Mouse (Mus musculus) cerebellum, adult 2 months (tissue): ENCODE results near the gene Prdx6b. TPM values are rescaled to one million over a fixed set of nuclear protein-coding genes. Genes with fewer than 3 reads are reported as not detected.
A peak's percentile ranks its signal among the peaks of the same experiment; 100 is the strongest.

ENCODE experiments used
- DNase-seq, 2 experiments: peaks; one replicate each; pipeline ENCODE4 v3.0.0; 2021
- H3K27ac ChIP-seq: fragments of 200-500 bp; 2 replicates; pipeline ENCODE4 v1.5.1; 2012; ENCODE audit warnings: low read length, control low read depth, inconsistent platforms; ENCODE audit not compliant: insufficient read depth
- H3K27me3 ChIP-seq: fragments of 200-500 bp; 2 replicates; pipeline ENCODE4 v1.6.1; 2012; ENCODE audit warnings: inconsistent platforms, mild to moderate bottlenecking, low read length, moderate library complexity; ENCODE audit not compliant: control insufficient read depth, insufficient read depth
- H3K4me1 ChIP-seq: fragments of 200-500 bp; 2 replicates; pipeline ENCODE4 v1.6.1; 2011; ENCODE audit warnings: low read length; ENCODE audit not compliant: control insufficient read depth, insufficient read depth
- H3K4me3 ChIP-seq: fragments of 200-500 bp; replicated peaks from 2 replicates; pipeline ENCODE3; 2011; ENCODE audit warnings: mild to moderate bottlenecking, low read depth, low read length, control low read depth; ENCODE audit not compliant: insufficient read depth
- CTCF ChIP-seq: fragments of 200-500 bp; IDR thresholded peaks from 2 replicates; pipeline ENCODE4 v1.5.1; 2011; ENCODE audit warnings: low read depth, mild to moderate bottlenecking, control low read depth, low read length, moderate library complexity, borderline replicate concordance; ENCODE audit not compliant: insufficient read depth
- POLR2A ChIP-seq: fragments of 200-500 bp; IDR thresholded peaks from 2 replicates; pipeline ENCODE4 v1.6.1; 2011; ENCODE audit warnings: low read length, control low read depth, borderline replicate concordance; ENCODE audit not compliant: insufficient read depth
- WGBS: fragments of 180-500 bp; shearing (Covaris S2); methylation state at CpG from one replicate; pipeline ENCODE4 v1.1.7; 2018; 5-methylcytosine and 5-hydroxymethylcytosine counted together
- polyA plus RNA-seq: library from polyadenylated mRNA; depleted of rRNA; stranded (reverse); fragments of >200 nt; gene quantifications from 2 replicates; pipeline ENCODE4 v1.2.3, GENCODE M21; 2012

The Prdx6b gene
- polyA plus RNA-seq, 1 experiment = not detected

- Histone ChIP-seq H3K27ac (no peak overlapping the region), H3K4me3 (no peak overlapping the region), H3K27me3 (no peaks in the 10 kb centered on the region), H3K4me1 (no peaks in the 10 kb centered on the region)
- TF ChIP-seq POLR2A (no peak), CTCF (no peak)
- DNase-seq = no peak
- 74% methylated on average over 4 of the region's 4 CpGs for WGBS
These were observed 18.5 kb upstream of the Prdx6b start for GRCm38 (mm10) chr2:80273763-80274162.

DNA sequence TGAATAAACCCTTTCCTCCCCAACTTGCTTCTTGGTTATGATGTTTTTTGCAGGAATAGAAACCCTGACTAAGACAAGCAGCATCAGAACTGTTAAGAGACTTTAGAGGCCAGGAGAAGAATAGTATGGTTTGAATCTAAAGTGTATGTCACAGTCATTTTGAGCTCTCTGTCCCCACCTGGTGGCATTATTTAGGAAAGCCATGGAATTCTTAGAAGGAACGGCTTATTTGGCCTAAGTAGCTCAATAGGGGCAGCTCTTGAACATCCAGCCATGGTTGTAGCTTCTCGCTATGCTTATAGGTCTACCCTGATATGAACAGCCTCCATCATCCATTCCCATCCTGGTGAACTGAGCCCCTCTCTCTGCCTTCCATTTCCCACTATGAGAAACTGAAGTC is 17.1 kb upstream of the Prdx6b start:
- H3K27me3 ChIP-seq = no peaks in the 10 kb centered on the region
- 46% methylated on average over 2 of the region's 2 CpGs for whole genome bisulfite sequencing
- no peaks in the 10 kb centered on the region for H3K4me1 ChIP-seq
- no peak overlapping the region for H3K27ac ChIP-seq
- TF ChIP-seq POLR2A = no peak
- peak; percentile 31; the same call in 1 of the 2 replicates for TF ChIP-seq CTCF
- no peak overlapping the region for H3K4me3 ChIP-seq
- DNase-seq = peak in 1 of 2 experiments; percentile 15

DNA sequence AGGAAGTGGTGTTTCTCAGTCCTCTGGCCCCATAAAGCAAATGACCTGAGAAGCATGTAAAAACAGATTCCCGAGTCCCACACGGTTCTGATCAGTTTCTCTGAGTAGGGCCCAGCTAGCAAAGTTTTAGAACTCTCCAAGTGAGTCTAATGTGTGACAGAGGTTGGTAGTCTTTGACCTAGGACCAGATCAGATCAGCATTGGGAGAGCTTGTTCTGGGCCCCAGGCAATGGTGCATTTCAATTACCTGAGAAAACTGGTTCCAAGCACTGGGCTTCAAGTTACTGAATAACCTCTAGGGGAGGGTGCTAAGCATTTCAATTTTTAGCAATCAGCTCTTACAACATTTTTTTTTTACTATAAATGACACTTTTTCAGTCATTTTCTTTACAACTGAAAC is 10.1 kb upstream of the Prdx6b start:
- no peak for DNase-seq
- no peak for TF ChIP-seq CTCF
- Histone ChIP-seq H3K27me3 (no peaks in the 10 kb centered on the region), H3K4me3 (no peak overlapping the region), H3K4me1 (no peaks in the 10 kb centered on the region), H3K27ac (no peak overlapping the region)
- WGBS = 91% methylated on average over 2 of the region's 2 CpGs

GRCm38 (mm10) chr2:80286397-80286796 is 5.9 kb upstream of the Prdx6b start:
- DNase-seq = no peak
- Histone ChIP-seq H3K27me3 (no peaks in the 10 kb centered on the region), H3K4me3 (no peak overlapping the region), H3K4me1 (no peaks in the 10 kb centered on the region), H3K27ac (no peak overlapping the region)
- TF ChIP-seq POLR2A = no peak
- 44% methylated on average over 4 of the region's 4 CpGs for WGBS

DNA sequence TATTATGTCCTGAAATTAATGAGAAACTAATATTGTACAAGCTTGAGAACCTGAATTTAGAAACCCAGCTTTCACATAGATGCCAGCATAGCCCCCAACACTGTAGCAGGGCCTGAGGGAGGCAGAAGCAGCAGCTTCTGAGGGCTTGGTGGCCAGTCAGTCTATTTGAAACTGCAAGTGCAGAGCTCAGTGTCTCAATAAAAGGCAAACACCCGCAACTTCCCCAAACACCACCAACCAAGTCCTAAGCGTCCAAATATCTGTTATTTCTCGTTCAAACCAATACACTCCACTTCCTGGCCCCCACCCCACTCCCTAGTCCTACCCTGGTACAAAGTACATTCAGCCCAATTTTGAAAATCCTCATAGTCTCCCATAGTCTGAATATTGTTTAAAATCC is 6.1 kb downstream of the Prdx6b start:
- TF ChIP-seq CTCF (no peak), POLR2A (no peak)
- Histone ChIP-seq H3K27me3 (no peaks in the 10 kb centered on the region; the same call in 1 of the 2 replicates), H3K4me3 (no peak overlapping the region), H3K4me1 (no peaks in the 10 kb centered on the region), H3K27ac (no peak overlapping the region)
- WGBS = 73% methylated on average over 3 of the region's 3 CpGs
- DNase-seq = no peak

DNA sequence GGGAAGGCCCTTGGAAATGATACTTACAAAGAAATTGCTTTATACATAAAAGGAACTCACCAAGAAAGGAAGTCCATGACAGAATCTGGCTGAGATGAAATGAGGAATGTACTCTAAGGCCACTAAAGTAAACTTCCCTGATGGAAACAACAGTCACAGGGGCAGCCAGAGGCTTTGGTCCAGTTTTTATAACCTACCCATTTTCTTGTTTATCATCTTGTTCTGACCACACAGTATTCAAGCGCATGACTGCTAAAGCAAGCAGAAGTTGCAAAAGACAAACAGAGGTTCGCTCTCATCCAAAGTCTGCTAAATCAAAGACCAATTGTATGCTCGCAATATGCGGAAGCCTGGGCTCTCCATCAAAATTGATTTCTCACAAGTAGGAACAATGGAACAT is 8.5 kb downstream of the Prdx6b start:
- Histone ChIP-seq H3K27ac (no peak overlapping the region), H3K27me3 (no peaks in the 10 kb centered on the region; the same call in 1 of the 2 replicates), H3K4me1 (no peaks in the 10 kb centered on the region), H3K4me3 (no peak overlapping the region)
- 86% methylated on average over 4 of the region's 4 CpGs for WGBS
- no peak for DNase-seq
- no peak for TF ChIP-seq POLR2A
- no peak for TF ChIP-seq CTCF

DNA sequence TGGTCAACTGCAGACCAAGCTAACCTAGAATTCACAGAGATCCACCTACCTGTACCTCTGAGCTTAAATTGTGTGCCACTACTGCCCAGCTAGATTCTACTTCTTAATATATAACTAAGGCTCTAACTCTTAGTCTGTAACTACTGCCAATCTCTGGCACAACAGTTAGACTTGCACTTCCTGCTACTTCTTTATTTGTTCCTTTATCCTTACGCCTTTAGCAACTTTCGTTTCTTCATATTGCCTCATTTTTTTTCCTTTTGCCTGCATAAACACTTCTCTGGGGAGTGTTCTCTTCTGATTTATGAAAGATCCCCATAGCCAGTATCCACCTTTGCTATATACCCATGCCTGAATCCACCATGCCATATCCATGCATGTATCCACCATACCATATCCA is 11.7 kb downstream of the Prdx6b start:
- Histone ChIP-seq H3K4me3 (no peak overlapping the region), H3K27me3 (no peaks in the 10 kb centered on the region), H3K4me1 (no peaks in the 10 kb centered on the region), H3K27ac (no peak overlapping the region)
- no peak for DNase-seq
- no peak for TF ChIP-seq POLR2A
- TF ChIP-seq CTCF = no peak
- WGBS = 93% methylated on average over 2 of the region's 2 CpGs

DNA sequence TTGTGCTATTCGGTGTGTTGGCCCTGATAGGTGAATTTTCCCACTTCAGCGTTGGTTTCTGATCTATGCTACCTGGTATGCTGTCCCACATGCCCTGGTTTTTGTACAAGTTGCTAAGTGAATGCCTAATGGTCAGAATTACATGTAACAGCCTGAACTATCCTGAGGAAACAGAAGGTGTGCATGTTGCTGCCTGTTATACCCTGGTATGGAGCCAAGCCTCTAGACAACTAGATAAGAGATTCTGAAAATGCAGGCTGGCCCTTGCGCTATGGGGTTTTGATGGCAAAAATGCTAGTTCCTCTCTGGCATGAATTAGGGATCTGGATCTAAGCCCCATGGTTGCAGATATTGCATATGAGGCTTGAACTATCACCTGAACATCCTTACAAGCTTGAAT is 15.4 kb downstream of the Prdx6b start:
- no peak for DNase-seq
- WGBS = 76% methylated on average over 3 of the region's 3 CpGs

More for the DNA sequence above, 15.4 kb downstream of the Prdx6b start:
- no peak overlapping the region for H3K4me3 ChIP-seq
- TF ChIP-seq CTCF (no peak), POLR2A (no peak)
- no peaks in the 10 kb centered on the region for H3K4me1 ChIP-seq
- H3K27me3 ChIP-seq = no peaks in the 10 kb centered on the region
- no peak overlapping the region for H3K27ac ChIP-seq
